Mouse (Mus musculus): ENCODE data around the gene Pnisr. TPM values are rescaled to one million over a fixed set of nuclear protein-coding genes. Genes with fewer than 3 reads are reported as not detected.
A peak's percentile ranks its signal among the peaks of the same experiment; 100 is the strongest.

Pnisr gene
- polyA plus RNA-seq, 1 experiment from 2014 or later = 236 TPM

- under 1% methylated on average over 24 of the region's 24 CpGs for whole genome bisulfite sequencing
- H3K36me3 ChIP-seq (ENCODE audit: control insufficient read depth, insufficient read depth, low read length) = no peaks in the 10 kb centered on the region
- H3K4me3 ChIP-seq (ENCODE audit: low read depth, low read length) = peak overlapping the region; percentile 88
- peak; percentile 94 for DNase-seq (ENCODE audit: low spot score)
- H3K9me3 ChIP-seq (ENCODE audit: control insufficient read depth, low read length) = no peaks in the 10 kb centered on the region
- ATAC-seq (replicated peaks; ENCODE audit: low FRiP score) = peak; percentile 87
- H3K4me1 ChIP-seq (replicated peaks; ENCODE audit: control insufficient read depth, insufficient read depth, low read length) = peaks cover 4% of the 10 kb centered on the region; the same call in 1 of the 2 replicates
- H3K27me3 ChIP-seq (ENCODE audit: control insufficient read depth, insufficient read depth, low read length) = no peaks in the 10 kb centered on the region
- H3K4me2 ChIP-seq (ENCODE audit: low read depth, low read length, severe bottlenecking) = peak overlapping the region; percentile 46
- peak overlapping the region; percentile 95 for H3K27ac ChIP-seq (ENCODE audit: low read depth, low read length)
- H3K9ac ChIP-seq (ENCODE audit: low read length) = peak overlapping the region; percentile 95
These were observed 876 bp downstream of the Pnisr start for GRCm38 (mm10) chr4:21848287-21848630.

- Histone ChIP-seq H3K9me3 (ENCODE audit: control insufficient read depth, low read length) (no peaks in the 10 kb centered on the region), H3K27ac (ENCODE audit: low read depth, low read length) (no peak overlapping the region), H3K9ac (ENCODE audit: low read length) (no peak overlapping the region), H3K4me3 (ENCODE audit: low read depth, low read length) (no peak overlapping the region), H3K4me2 (ENCODE audit: low read depth, low read length, severe bottlenecking) (no peak overlapping the region), H3K4me1 (replicated peaks; ENCODE audit: control insufficient read depth, insufficient read depth, low read length) (no peaks in the 10 kb centered on the region), H3K36me3 (ENCODE audit: control insufficient read depth, insufficient read depth, low read length) (peaks cover 17% of the 10 kb centered on the region), H3K27me3 (ENCODE audit: control insufficient read depth, insufficient read depth, low read length) (no peaks in the 10 kb centered on the region)
- WGBS = 86% methylated on average over 1 of the region's 1 CpGs
- DNase-seq (ENCODE audit: low spot score) (no peak), ATAC-seq (replicated peaks; ENCODE audit: low FRiP score) (no peak)
These were observed 10.1 kb downstream of the Pnisr start for GRCm38 (mm10) chr4:21857481-21857880.

- H3K27ac ChIP-seq (ENCODE audit: low read depth, low read length) = no peak overlapping the region
- DNase-seq (ENCODE audit: low spot score) (no peak), ATAC-seq (replicated peaks; ENCODE audit: low FRiP score) (no peak)
- no peak overlapping the region for H3K4me3 ChIP-seq (ENCODE audit: low read depth, low read length)
- no peak overlapping the region for H3K4me2 ChIP-seq (ENCODE audit: low read depth, low read length, severe bottlenecking)
- H3K9me3 ChIP-seq (ENCODE audit: control insufficient read depth, low read length) = no peaks in the 10 kb centered on the region
- no peaks in the 10 kb centered on the region for H3K27me3 ChIP-seq (ENCODE audit: control insufficient read depth, insufficient read depth, low read length)
- peaks cover 22% of the 10 kb centered on the region for H3K36me3 ChIP-seq (ENCODE audit: control insufficient read depth, insufficient read depth, low read length)
- 100% methylated on average over 1 of the region's 1 CpGs for WGBS
- no peak overlapping the region for H3K9ac ChIP-seq (ENCODE audit: low read length)
- H3K4me1 ChIP-seq (replicated peaks; ENCODE audit: control insufficient read depth, insufficient read depth, low read length) = no peaks in the 10 kb centered on the region
These were observed 17.8 kb downstream of the Pnisr start for GRCm38 (mm10) chr4:21865226-21865625.

- ATAC-seq (replicated peaks; ENCODE audit: low FRiP score) = no peak
- peaks cover 5% of the 10 kb centered on the region for H3K36me3 ChIP-seq (ENCODE audit: control insufficient read depth, insufficient read depth, low read length)
- peak overlapping the region; percentile 68 for H3K4me3 ChIP-seq (ENCODE audit: low read depth, low read length)
- WGBS = 44% methylated on average over 6 of the region's 6 CpGs
- no peak overlapping the region for H3K9ac ChIP-seq (ENCODE audit: low read length)
- no peak for DNase-seq (ENCODE audit: low spot score)
- no peaks in the 10 kb centered on the region for H3K4me1 ChIP-seq (replicated peaks; ENCODE audit: control insufficient read depth, insufficient read depth, low read length)
- H3K27me3 ChIP-seq (ENCODE audit: control insufficient read depth, insufficient read depth, low read length) = no peaks in the 10 kb centered on the region
- H3K9me3 ChIP-seq (ENCODE audit: control insufficient read depth, low read length) = no peaks in the 10 kb centered on the region
- peak overlapping the region; percentile 39; the same call in 1 of the 2 replicates for H3K4me2 ChIP-seq (ENCODE audit: low read depth, low read length, severe bottlenecking)
- no peak overlapping the region for H3K27ac ChIP-seq (ENCODE audit: low read depth, low read length)
These were observed 31.4 kb downstream of the Pnisr start for GRCm38 (mm10) chr4:21878776-21879175.

- no peaks in the 10 kb centered on the region for H3K9me3 ChIP-seq (ENCODE audit: control insufficient read depth, low read length)
- peak within 1 kb of the TSS; percentile 39 for H3K4me2 ChIP-seq (ENCODE audit: low read depth, low read length, severe bottlenecking)
- H3K27me3 ChIP-seq (ENCODE audit: control insufficient read depth, insufficient read depth, low read length) = no peaks in the 10 kb centered on the region
- ATAC-seq (replicated peaks; ENCODE audit: low FRiP score) = peak; percentile 96
- peak within 1 kb of the TSS; percentile 78 for H3K9ac ChIP-seq (ENCODE audit: low read length)
- DNase-seq (ENCODE audit: low spot score) = peak; percentile 90
- H3K36me3 ChIP-seq (ENCODE audit: control insufficient read depth, insufficient read depth, low read length) = peaks cover 2% of the 10 kb centered on the region; the same call in 1 of the 2 replicates
- peak within 1 kb of the TSS; percentile 68 for H3K4me3 ChIP-seq (ENCODE audit: low read depth, low read length)
- H3K4me1 ChIP-seq (replicated peaks; ENCODE audit: control insufficient read depth, insufficient read depth, low read length) = no peaks in the 10 kb centered on the region
- under 1% methylated on average over 51 of the region's 51 CpGs for WGBS
- H3K27ac ChIP-seq (ENCODE audit: low read depth, low read length) = peak within 1 kb of the TSS; percentile 82
These were observed 32.3 kb downstream of the Pnisr start, which contains the start of gene Coq3 for GRCm38 (mm10) chr4:21879565-21880220. Gene Coq3 (plus strand): TSS chr4:21879673.

GRCm38 (mm10) chr4:21882806-21883205 lies 35.4 kb downstream of the Pnisr start:
- no peak overlapping the region for H3K4me3 ChIP-seq (ENCODE audit: low read depth, low read length)
- H3K36me3 ChIP-seq (ENCODE audit: control insufficient read depth, insufficient read depth, low read length) = no peaks in the 10 kb centered on the region
- DNase-seq (ENCODE audit: low spot score) (no peak), ATAC-seq (replicated peaks; ENCODE audit: low FRiP score) (no peak)
- no peak overlapping the region for H3K4me2 ChIP-seq (ENCODE audit: low read depth, low read length, severe bottlenecking)
- 92% methylated on average over 6 of the region's 6 CpGs for WGBS
- no peaks in the 10 kb centered on the region for H3K27me3 ChIP-seq (ENCODE audit: control insufficient read depth, insufficient read depth, low read length)
- H3K27ac ChIP-seq (ENCODE audit: low read depth, low read length) = no peak overlapping the region
- no peak overlapping the region for H3K9ac ChIP-seq (ENCODE audit: low read length)
- H3K4me1 ChIP-seq (replicated peaks; ENCODE audit: control insufficient read depth, insufficient read depth, low read length) = no peaks in the 10 kb centered on the region
- no peaks in the 10 kb centered on the region for H3K9me3 ChIP-seq (ENCODE audit: control insufficient read depth, low read length)

- no peak overlapping the region for H3K4me3 ChIP-seq (ENCODE audit: low read depth, low read length)
- no peak overlapping the region for H3K4me2 ChIP-seq (ENCODE audit: low read depth, low read length, severe bottlenecking)
- no peak overlapping the region for H3K27ac ChIP-seq (ENCODE audit: low read depth, low read length)
- H3K9ac ChIP-seq (ENCODE audit: low read length) = no peak overlapping the region
- H3K36me3 ChIP-seq (ENCODE audit: control insufficient read depth, insufficient read depth, low read length) = no peaks in the 10 kb centered on the region
- no peaks in the 10 kb centered on the region for H3K9me3 ChIP-seq (ENCODE audit: control insufficient read depth, low read length)
- ATAC-seq (replicated peaks; ENCODE audit: low FRiP score) = no peak
- 90% methylated on average over 8 of the region's 8 CpGs for WGBS
- no peak for DNase-seq (ENCODE audit: low spot score)
- no peaks in the 10 kb centered on the region for H3K4me1 ChIP-seq (replicated peaks; ENCODE audit: control insufficient read depth, insufficient read depth, low read length)
- H3K27me3 ChIP-seq (ENCODE audit: control insufficient read depth, insufficient read depth, low read length) = no peaks in the 10 kb centered on the region
These were observed 38.4 kb downstream of the Pnisr start for GRCm38 (mm10) chr4:21885831-21886230.

Data from forebrain, embryonic 11.5 days (tissue).